Mouse (Mus musculus) ES-E14 (cell line): Measurements from ENCODE around the gene Tcl1b2.
A peak's percentile ranks its signal among the peaks of the same experiment; 100 is the strongest.

Experiments used
- ZC3H11A ChIP-seq: IDR thresholded peaks from 2 replicates; pipeline ENCODE4 v1.6.1; 2012; ENCODE audit warnings: low read depth, mild to moderate bottlenecking, inconsistent platforms, low read length, borderline replicate concordance
- ZNF384 ChIP-seq: IDR thresholded peaks from 2 replicates; pipeline ENCODE4 v1.6.1; 2012; ENCODE audit warnings: low read depth, low read length, inconsistent platforms

- no peak for TF ChIP-seq ZNF384
- peak; percentile 78; the same call in 1 of the 2 replicates for TF ChIP-seq ZC3H11A
Observed at GRCm38 (mm10) chr12:105104036-105104435, 41.8 kb upstream of the Tcl1b2 start.
